Mouse (Mus musculus) neural tube, embryonic 11.5 days (tissue): ENCODE results near the gene Mettl7a2. TPM values are rescaled to one million over a fixed set of nuclear protein-coding genes. Genes with fewer than 3 reads are reported as not detected.
"Not testable (repeated sequence)": the region's sequence is repeated elsewhere in the genome, so short reads cannot be mapped to it uniquely, and the experiment has no call there.

Experiments
- ATAC-seq: fragments of 200-750 bp; cut with Nextera tagmentation; 2 replicates; pipeline ENCODE4 v1.8.0; 2017; ENCODE audit warnings: moderate number of reproducible peaks, mild to moderate bottlenecking, moderate TSS enrichment, moderate library complexity; ENCODE audit not compliant: insufficient read depth, low FRiP score, low TSS enrichment
- DNase-seq: peaks from one replicate; pipeline ENCODE4 v3.0.0-alpha.2; 2015; ENCODE audit warnings: low spot score
- H3K27ac ChIP-seq: fragments of 300-500 bp; sonication (generic); 2 replicates; pipeline ENCODE4 v1.5.1; 2014; ENCODE audit warnings: low read depth, mild to moderate bottlenecking, low read length
- H3K27me3 ChIP-seq: fragments of 300-500 bp; sonication (generic); 2 replicates; pipeline ENCODE4 v1.6.1; 2014; ENCODE audit warnings: mild to moderate bottlenecking, low read length, mixed read lengths; ENCODE audit not compliant: control insufficient read depth, insufficient read depth
- H3K36me3 ChIP-seq: fragments of 300-500 bp; sonication (generic); 2 replicates; pipeline ENCODE4 v1.6.1; 2014; ENCODE audit warnings: mild to moderate bottlenecking, low read length, moderate library complexity, mixed read lengths; ENCODE audit not compliant: control insufficient read depth, insufficient read depth
- H3K4me1 ChIP-seq: fragments of 300-500 bp; sonication (generic); 2 replicates; pipeline ENCODE4 v1.6.1; 2014; ENCODE audit warnings: low read length, mixed read lengths; ENCODE audit not compliant: control insufficient read depth, insufficient read depth
- H3K4me2 ChIP-seq: fragments of 300-500 bp; sonication (generic); 2 replicates; pipeline ENCODE4 v1.6.1; 2014; ENCODE audit warnings: low read depth, mild to moderate bottlenecking, moderate library complexity
- H3K4me3 ChIP-seq: fragments of 300-500 bp; sonication (generic); 2 replicates; pipeline ENCODE4 v1.5.1; 2014; ENCODE audit warnings: low read depth, low read length
- H3K9ac ChIP-seq: fragments of 300-500 bp; sonication (generic); 2 replicates; pipeline ENCODE4 v1.6.1; 2014; ENCODE audit warnings: mild to moderate bottlenecking, low read length
- H3K9me3 ChIP-seq: fragments of 300-500 bp; sonication (generic); 2 replicates; pipeline ENCODE4 v1.6.1; 2016; ENCODE audit warnings: low read length; ENCODE audit not compliant: control insufficient read depth
- WGBS: fragments of 180-500 bp; shearing (Covaris S2); extraction: QIAGEN DNeasy Blood & Tissue Kit; methylation state at CpG from one replicate; pipeline ENCODE4 v1.1.7; 2014; 5-methylcytosine and 5-hydroxymethylcytosine counted together
- polyA plus RNA-seq: library from polyadenylated mRNA; unstranded; fragments of >200 nt; fragmentation: Nextera tagmentation; extraction: Ambion mirVana; gene quantifications from 2 replicates; pipeline ENCODE4 v1.2.1, GENCODE M21; 2014

Mettl7a2 gene
- polyA plus RNA-seq, 1 experiment from 2014 or later = 0.15 TPM

DNA sequence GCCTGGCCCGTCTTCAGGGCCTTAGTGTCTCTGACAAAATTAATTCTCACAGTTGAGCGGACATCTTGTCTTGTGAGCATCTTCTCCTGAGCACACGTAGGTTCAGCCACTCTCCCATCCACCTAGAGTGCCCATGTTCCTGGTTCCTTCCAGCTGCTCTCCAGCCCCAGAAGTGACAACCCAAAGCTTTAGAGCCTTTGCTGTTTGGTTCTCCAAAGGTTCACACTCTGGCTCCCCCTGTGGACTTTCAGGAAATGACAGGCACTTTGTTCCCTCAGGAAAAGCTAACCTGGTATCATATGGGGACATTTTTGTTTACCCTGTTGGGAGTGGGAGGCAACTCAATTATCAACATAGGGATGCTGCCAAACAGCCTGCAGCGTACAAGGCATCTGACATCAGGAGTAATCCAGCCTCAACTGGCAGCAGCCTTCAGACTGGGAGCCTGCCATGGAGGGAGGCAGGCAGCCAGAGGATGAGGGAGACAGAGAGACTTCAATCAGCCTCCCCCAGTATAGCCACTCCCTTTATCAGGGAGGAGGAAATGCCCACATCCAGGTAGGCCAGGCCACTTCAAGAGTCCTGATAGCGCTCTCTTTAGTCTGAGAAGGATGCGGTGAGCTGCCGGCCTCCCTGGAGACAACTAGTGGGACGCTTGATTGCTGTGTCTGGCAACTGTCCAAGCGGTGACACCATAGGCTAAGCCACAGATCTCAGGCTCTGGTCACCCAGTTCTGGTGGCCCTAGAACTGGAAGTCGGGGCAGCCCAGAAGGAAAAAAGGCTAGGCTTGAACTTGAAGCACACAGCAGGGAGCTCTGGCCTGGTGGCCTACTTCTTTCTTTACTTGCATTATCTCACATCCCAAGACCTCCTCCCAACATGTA lies 20.7 kb upstream of the Mettl7a2 start:
- H3K4me2 ChIP-seq, H3K4me1 ChIP-seq, H3K9ac ChIP-seq, H3K4me3 ChIP-seq, H3K27ac ChIP-seq, H3K9me3 ChIP-seq, DNase-seq, H3K36me3 ChIP-seq, H3K27me3 ChIP-seq, ATAC-seq: not testable (repeated sequence)
- 25% methylated on average over 2 of the region's 10 CpGs for WGBS

- Histone ChIP-seq H3K27ac (no peak within 1 kb of the TSS), H3K36me3 (no peaks in the 10 kb centered on the region), H3K9ac (no peak within 1 kb of the TSS), H3K27me3 (no peaks in the 10 kb centered on the region), H3K4me1 (no peaks in the 10 kb centered on the region), H3K4me3 (no peak within 1 kb of the TSS), H3K9me3 (no peaks in the 10 kb centered on the region), H3K4me2 (no peak within 1 kb of the TSS)
- ATAC-seq (no peak), DNase-seq (no peak)
- 82% methylated on average over 10 of the region's 10 CpGs for WGBS
These were observed 18.4 kb upstream of the Mettl7a2 start, which contains the start of gene Mettl7a3 for GRCm38 (mm10) chr15:100334629-100335028. TSS of gene Mettl7a3 (plus strand) at chr15:100334929.

- not testable (repeated sequence) for H3K9me3 ChIP-seq, H3K27ac ChIP-seq, ATAC-seq, H3K4me1 ChIP-seq, H3K4me3 ChIP-seq, H3K36me3 ChIP-seq, DNase-seq, H3K27me3 ChIP-seq, H3K9ac ChIP-seq, H3K4me2 ChIP-seq
These were observed 15.7 kb upstream of the Mettl7a2 start for GRCm38 (mm10) chr15:100337328-100337727.

DNA sequence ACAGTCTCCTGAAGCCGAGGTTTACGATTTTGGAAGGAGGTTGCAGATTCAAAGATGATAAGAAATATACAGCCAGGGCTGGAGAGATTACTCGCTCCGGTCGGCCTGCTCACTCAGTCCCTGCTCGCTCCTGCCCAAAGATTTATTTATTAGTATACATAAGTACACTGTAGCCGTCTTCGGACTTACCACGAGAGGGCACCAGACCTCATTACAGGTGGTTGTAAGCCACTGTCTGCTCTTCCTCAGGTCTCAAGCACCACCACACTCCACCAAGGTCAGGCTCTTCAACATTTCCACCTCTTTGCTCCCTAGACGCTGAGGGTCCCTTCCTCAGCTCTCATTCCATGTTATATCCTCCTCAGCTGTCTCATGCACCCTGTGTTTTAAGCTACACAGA lies 15.2 kb upstream of the Mettl7a2 start:
- not testable (repeated sequence) for H3K27ac ChIP-seq, H3K36me3 ChIP-seq, DNase-seq, H3K9ac ChIP-seq, H3K9me3 ChIP-seq, H3K27me3 ChIP-seq, ATAC-seq, H3K4me2 ChIP-seq, H3K4me1 ChIP-seq, H3K4me3 ChIP-seq
- 40% methylated on average over 10 of the region's 10 CpGs for WGBS

DNA sequence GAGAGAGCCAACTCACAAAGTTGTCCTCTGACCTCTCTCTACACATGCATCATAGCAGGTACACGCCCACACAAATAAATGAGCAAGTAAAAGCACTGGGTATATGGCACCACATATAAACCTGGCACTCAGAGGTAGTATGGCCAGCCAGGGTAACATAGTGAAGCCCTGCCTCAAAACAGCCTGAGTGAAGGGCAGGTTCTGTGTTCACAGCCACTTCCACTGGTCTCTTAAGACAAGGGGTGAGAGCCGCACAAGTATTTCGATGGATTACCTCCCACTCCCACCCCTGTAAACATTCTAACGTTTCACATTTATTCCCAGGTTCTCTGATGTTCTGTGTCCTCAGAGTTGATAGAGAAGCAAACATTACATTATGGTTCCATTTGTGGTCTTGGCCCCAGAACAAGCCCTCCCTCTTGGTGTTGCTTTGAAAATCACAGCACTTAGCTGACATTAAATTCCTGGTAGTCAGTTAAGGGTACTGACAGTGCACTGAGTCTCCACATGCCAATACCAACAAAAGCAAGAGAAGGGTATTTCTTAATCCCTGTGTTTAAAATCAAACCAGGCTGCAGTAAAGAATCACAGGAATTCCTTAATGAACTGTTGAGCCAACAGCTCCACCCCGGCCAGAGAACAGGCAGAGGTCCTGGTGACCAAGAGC lies 11.6 kb upstream of the Mettl7a2 start:
- DNase-seq, H3K4me3 ChIP-seq, H3K36me3 ChIP-seq, H3K9ac ChIP-seq, H3K27me3 ChIP-seq, H3K4me2 ChIP-seq, H3K4me1 ChIP-seq, H3K27ac ChIP-seq, H3K9me3 ChIP-seq, ATAC-seq: not testable (repeated sequence)
- 82% methylated on average over 4 of the region's 5 CpGs for WGBS

GRCm38 (mm10) chr15:100345484-100345883 lies 7.5 kb upstream of the Mettl7a2 start:
- no peak overlapping the region for H3K27ac ChIP-seq
- H3K4me1 ChIP-seq = no peaks in the 10 kb centered on the region
- no peaks in the 10 kb centered on the region for H3K36me3 ChIP-seq
- H3K27me3 ChIP-seq = no peaks in the 10 kb centered on the region
- ATAC-seq (no peak), DNase-seq (no peak)
- no peaks in the 10 kb centered on the region for H3K9me3 ChIP-seq
- H3K4me2 ChIP-seq = no peak overlapping the region
- no peak overlapping the region for H3K9ac ChIP-seq
- no peak overlapping the region for H3K4me3 ChIP-seq

DNA sequence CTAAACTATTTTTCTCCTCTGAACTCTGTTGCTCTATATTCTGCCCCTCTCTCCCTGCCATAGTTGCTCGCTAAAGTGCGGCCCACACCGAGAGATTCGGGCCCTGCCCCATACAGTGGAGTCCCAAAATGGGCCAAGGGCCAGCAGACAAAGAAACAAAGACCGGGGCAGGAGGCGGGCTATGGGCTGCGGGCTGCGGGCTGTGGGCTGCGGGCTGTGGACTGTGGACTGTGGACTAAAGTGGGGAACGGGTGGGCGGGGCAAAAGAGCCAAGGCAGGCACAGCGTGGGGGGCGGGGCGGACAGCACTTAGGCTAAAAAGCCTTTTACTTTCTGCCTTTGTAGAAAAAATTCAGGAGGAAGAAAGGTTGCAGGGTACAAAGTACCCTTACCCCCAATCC lies 6.2 kb upstream of the Mettl7a2 start:
- Histone ChIP-seq H3K27ac (no peak overlapping the region), H3K36me3 (no peaks in the 10 kb centered on the region), H3K9me3 (no peaks in the 10 kb centered on the region), H3K4me3 (no peak overlapping the region), H3K4me2 (no peak overlapping the region), H3K27me3 (no peaks in the 10 kb centered on the region), H3K9ac (no peak overlapping the region), H3K4me1 (no peaks in the 10 kb centered on the region)
- ATAC-seq = no peak
- 68% methylated on average over 14 of the region's 14 CpGs for WGBS
- DNase-seq = no peak

DNA sequence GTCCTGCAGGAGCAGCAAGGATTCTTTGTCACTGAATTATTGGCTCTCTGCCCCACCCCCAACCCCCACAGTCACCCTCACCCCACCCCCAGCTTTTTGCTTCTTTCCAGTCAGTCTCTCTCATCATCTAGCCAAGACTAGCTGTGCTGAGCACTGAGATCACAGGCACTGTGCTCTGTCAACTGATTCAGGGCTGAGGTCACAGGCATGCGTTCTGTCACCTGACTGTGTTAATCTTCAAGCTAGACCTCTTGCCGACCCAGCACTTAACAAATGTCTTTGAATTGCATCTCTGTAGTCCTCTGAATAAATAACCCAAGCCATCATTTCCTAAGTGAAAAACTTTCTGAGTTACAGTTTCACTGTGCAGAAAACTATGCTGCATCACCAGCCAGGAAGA lies 3.5 kb upstream of the Mettl7a2 start:
- H3K27me3 ChIP-seq = no peaks in the 10 kb centered on the region
- H3K4me1 ChIP-seq = no peaks in the 10 kb centered on the region

More for the DNA sequence above, 3.5 kb upstream of the Mettl7a2 start:
- ATAC-seq (no peak), DNase-seq (no peak)
- Histone ChIP-seq H3K4me2 (no peak overlapping the region), H3K9ac (no peak overlapping the region), H3K9me3 (no peaks in the 10 kb centered on the region), H3K4me3 (no peak overlapping the region), H3K27ac (no peak overlapping the region), H3K36me3 (no peaks in the 10 kb centered on the region)
- 65% methylated on average over 2 of the region's 2 CpGs for WGBS
